Mouse (Mus musculus): ENCODE results near the gene Olfr724. TPM values are rescaled to one million over a fixed set of nuclear protein-coding genes. Genes with fewer than 3 reads are reported as not detected.
"Not testable (repeated sequence)": the region's sequence is repeated elsewhere in the genome, so short reads cannot be mapped to it uniquely, and the experiment has no call there.

The Olfr724 gene
- polyA plus RNA-seq (2015; fragmentation: Nextera tagmentation; extraction: Ambion mirVana): not detected in 2 replicates

DNA sequence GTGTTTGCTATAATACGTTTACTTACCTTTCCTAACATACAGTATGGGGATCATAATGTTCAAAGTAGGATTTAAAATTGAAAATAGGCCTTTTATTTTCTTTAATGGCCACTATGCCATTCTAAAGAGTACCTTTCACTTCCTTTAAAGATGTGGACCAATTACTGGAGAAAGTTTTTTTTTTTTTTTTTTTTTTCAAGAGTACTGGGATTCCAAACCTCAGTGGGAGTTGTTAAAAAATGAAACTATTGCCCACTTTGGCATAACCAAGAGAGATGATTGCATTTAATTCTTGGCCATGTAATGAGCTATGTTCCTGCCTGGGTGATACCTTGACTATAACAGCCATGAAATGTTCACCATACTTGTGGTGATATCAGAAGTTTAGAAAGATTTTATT lies at the start of gene Olfr724:
Olfr724 (minus strand) TSS at position 101 of the 400 bp plus-strand sequence.
- H3K4me1 ChIP-seq (replicated peaks; ENCODE audit: control insufficient read depth, insufficient read depth, low read length); H3K27ac ChIP-seq (ENCODE audit: low read depth, low read length); H3K4me2 ChIP-seq (replicated peaks; ENCODE audit: low read depth); H3K9me3 ChIP-seq (ENCODE audit: control insufficient read depth); H3K36me3 ChIP-seq (ENCODE audit: control insufficient read depth, insufficient read depth); ATAC-seq; H3K4me3 ChIP-seq (ENCODE audit: low read depth, low read length); H3K9ac ChIP-seq (ENCODE audit: low read depth, low read length); H3K27me3 ChIP-seq (replicated peaks; ENCODE audit: control insufficient read depth, insufficient read depth, low read length): not testable (repeated sequence)
- 59% methylated on average over 1 of the region's 1 CpGs for WGBS

DNA sequence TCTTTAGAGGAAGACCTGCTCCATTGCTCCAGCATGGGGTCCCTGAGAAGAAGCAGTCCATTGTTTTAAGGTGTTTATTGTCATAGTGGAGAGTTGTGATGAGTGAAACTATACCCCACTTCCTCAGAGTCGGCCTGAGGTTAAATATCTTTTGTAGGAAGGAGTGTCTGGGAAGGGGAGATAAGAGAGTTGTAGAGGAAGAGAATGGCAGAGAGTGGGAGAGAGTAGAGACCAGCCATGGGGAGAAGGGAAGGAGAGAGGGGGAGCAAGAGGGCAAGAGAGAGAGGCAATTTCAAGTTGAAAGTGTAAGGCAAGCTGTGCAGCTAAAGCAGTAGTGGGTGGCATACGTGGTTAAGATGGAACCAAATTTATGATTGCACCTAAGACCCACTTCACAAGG lies 7.2 kb downstream of the Olfr724 start:
- WGBS: 45% methylated on average over 2 of the region's 2 CpGs
- Histone ChIP-seq H3K9ac (ENCODE audit: low read depth, low read length) (no peak overlapping the region), H3K27ac (ENCODE audit: low read depth, low read length) (no peak overlapping the region), H3K36me3 (ENCODE audit: control insufficient read depth, insufficient read depth) (no peaks in the 10 kb centered on the region), H3K9me3 (ENCODE audit: control insufficient read depth) (no peaks in the 10 kb centered on the region), H3K4me3 (ENCODE audit: low read depth, low read length) (no peak overlapping the region), H3K4me2 (replicated peaks; ENCODE audit: low read depth) (no peak overlapping the region), H3K4me1 (replicated peaks; ENCODE audit: control insufficient read depth, insufficient read depth, low read length) (no peaks in the 10 kb centered on the region), H3K27me3 (replicated peaks; ENCODE audit: control insufficient read depth, insufficient read depth, low read length) (no peaks in the 10 kb centered on the region)
- no peak for ATAC-seq
- no peak for TF ChIP-seq CTCF (IDR thresholded peaks at IDR 0.05; ENCODE audit: low read depth)

DNA sequence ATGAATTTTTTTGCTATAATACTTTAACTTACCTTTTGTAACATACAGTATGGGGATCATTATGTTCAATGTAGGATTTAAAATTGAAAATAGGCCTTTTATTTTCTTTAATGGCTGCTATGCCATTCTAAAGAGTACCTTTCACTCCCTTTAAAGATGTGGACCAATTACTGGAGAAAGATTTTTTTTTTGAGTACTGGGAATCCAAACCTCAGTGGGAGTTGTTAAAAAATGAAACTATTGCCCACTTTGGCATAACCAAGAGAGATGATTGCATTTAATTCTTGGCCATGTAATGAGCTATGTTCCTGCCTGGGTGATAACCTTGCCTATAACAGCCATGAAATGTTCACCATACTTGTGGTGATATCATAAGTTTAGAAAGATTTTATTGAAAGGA lies 31.4 kb downstream of the Olfr724 start, which contains the start of gene Olfr723:
Olfr723 (minus strand) TSS at position 101 of the 400 bp plus-strand sequence.
- not testable (repeated sequence) for H3K4me3 ChIP-seq (ENCODE audit: low read depth, low read length); H3K4me2 ChIP-seq (replicated peaks; ENCODE audit: low read depth); H3K4me1 ChIP-seq (replicated peaks; ENCODE audit: control insufficient read depth, insufficient read depth, low read length); H3K9me3 ChIP-seq (ENCODE audit: control insufficient read depth); H3K27me3 ChIP-seq (replicated peaks; ENCODE audit: control insufficient read depth, insufficient read depth, low read length); H3K27ac ChIP-seq (ENCODE audit: low read depth, low read length); H3K36me3 ChIP-seq (ENCODE audit: control insufficient read depth, insufficient read depth); ATAC-seq; H3K9ac ChIP-seq (ENCODE audit: low read depth, low read length)

Other genes with a start within 250 kb of the Olfr724 start
- gene Armh4, start 179.9 kb downstream of the Olfr724 start, polyA plus RNA-seq (2015; fragmentation: Nextera tagmentation; extraction: Ambion mirVana): 5.3 and 6.2 TPM in 2 replicates
- not detected in 2 replicates for gene Olfr722, start 61.3 kb downstream of the Olfr724 start, polyA plus RNA-seq (2015; fragmentation: Nextera tagmentation; extraction: Ambion mirVana)
- gene Olfr723, start 31.5 kb downstream of the Olfr724 start, polyA plus RNA-seq (2015; fragmentation: Nextera tagmentation; extraction: Ambion mirVana): not detected in 2 replicates
- not detected in 2 replicates for gene Olfr725, start 77.1 kb upstream of the Olfr724 start, polyA plus RNA-seq (2015; fragmentation: Nextera tagmentation; extraction: Ambion mirVana)
- not detected in 2 replicates for gene Olfr726, start 127.7 kb upstream of the Olfr724 start, polyA plus RNA-seq (2015; fragmentation: Nextera tagmentation; extraction: Ambion mirVana)
- gene Olfr727, start 159.9 kb upstream of the Olfr724 start, polyA plus RNA-seq (2015; fragmentation: Nextera tagmentation; extraction: Ambion mirVana): not detected in 2 replicates
- not detected in 2 replicates for gene Olfr728, start 179.4 kb upstream of the Olfr724 start, polyA plus RNA-seq (2015; fragmentation: Nextera tagmentation; extraction: Ambion mirVana)
- not detected in 2 replicates for gene Olfr729, start 189.6 kb upstream of the Olfr724 start, polyA plus RNA-seq (2015; fragmentation: Nextera tagmentation; extraction: Ambion mirVana)
- not detected in 2 replicates for gene Olfr730, start 224.9 kb upstream of the Olfr724 start, polyA plus RNA-seq (2015; fragmentation: Nextera tagmentation; extraction: Ambion mirVana)

Measured in intestine, postnatal 0 days (tissue).